Mouse (Mus musculus) forebrain, postnatal 0 days (tissue): ENCODE data around the gene Dtx4. TPM values are rescaled to one million over a fixed set of nuclear protein-coding genes. Genes with fewer than 3 reads are reported as not detected.
A peak's percentile ranks its signal among the peaks of the same experiment; 100 is the strongest.

ENCODE experiments used
- ATAC-seq: fragments of 200-750 bp; cut with Nextera tagmentation; 2 replicates; pipeline ENCODE4 v1.8.0; 2017; ENCODE audit warnings: mild to moderate bottlenecking, moderate library complexity
- DNase-seq: peaks from one replicate; pipeline ENCODE4 v3.0.0-alpha.2; 2015
- H3K27ac ChIP-seq: fragments of 300-500 bp; sonication (generic); 2 replicates; pipeline ENCODE4 v1.5.1; 2014; ENCODE audit warnings: low read depth, mild to moderate bottlenecking, antibody characterized with exemption, low read length, moderate library complexity, mixed read lengths
- H3K27me3 ChIP-seq: fragments of 300-500 bp; sonication (generic); 2 replicates; pipeline ENCODE4 v1.6.1; 2014; ENCODE audit warnings: mild to moderate bottlenecking, low read length, mixed read lengths; ENCODE audit not compliant: insufficient read depth
- H3K36me3 ChIP-seq: fragments of 300-500 bp; sonication (generic); 2 replicates; pipeline ENCODE4 v1.6.1; 2014; ENCODE audit warnings: mild to moderate bottlenecking, moderate library complexity; ENCODE audit not compliant: insufficient read depth
- H3K4me1 ChIP-seq: fragments of 300-500 bp; sonication (generic); 2 replicates; pipeline ENCODE4 v1.6.1; 2014; ENCODE audit warnings: antibody characterized with exemption; ENCODE audit not compliant: insufficient read depth
- H3K4me2 ChIP-seq: fragments of 300-500 bp; sonication (generic); 2 replicates; pipeline ENCODE4 v1.6.1; 2014; ENCODE audit warnings: low read depth, mild to moderate bottlenecking, moderate library complexity
- H3K4me3 ChIP-seq: fragments of 300-500 bp; sonication (generic); 2 replicates; pipeline ENCODE4 v1.5.1; 2014; ENCODE audit warnings: low read depth, low read length, mixed read lengths
- H3K9ac ChIP-seq: fragments of 300-500 bp; sonication (generic); 2 replicates; pipeline ENCODE4 v1.6.1; 2014; ENCODE audit warnings: mild to moderate bottlenecking
- H3K9me3 ChIP-seq: fragments of 300-500 bp; sonication (generic); 2 replicates; pipeline ENCODE4 v1.6.1; 2016; ENCODE audit warnings: low read length
- CTCF ChIP-seq: sonication (generic); IDR thresholded peaks from 2 replicates; pipeline ENCODE4 v1.5.1; 2016; ENCODE audit warnings: antibody characterized with exemption, control low read depth, low read depth
- WGBS: fragments of 180-500 bp; shearing (Covaris S2); extraction: QIAGEN DNeasy Blood & Tissue Kit; methylation state at CpG from one replicate; pipeline ENCODE4 v1.1.7; 2014; 5-methylcytosine and 5-hydroxymethylcytosine counted together
- polyA plus RNA-seq: library from polyadenylated mRNA; unstranded; fragments of >200 nt; fragmentation: Nextera tagmentation; extraction: Ambion mirVana; gene quantifications from 2 replicates; pipeline ENCODE4 v1.2.1, GENCODE M21; 2015
- total RNA-seq: library from RNA; depleted of rRNA; stranded (reverse); fragments of >200 nt; gene quantifications from 2 replicates; pipeline ENCODE4 v1.2.3, GENCODE M21; 2014

The Dtx4 gene
- total and polyA plus RNA-seq, 2 experiments from 2014 or later, result 20.6 to 48.8 TPM

GRCm38 (mm10) chr19:12500881-12501311 lies 358 bp downstream of the Dtx4 start:
- H3K9ac ChIP-seq, result peak overlapping the region; percentile 95
- ATAC-seq (peak; percentile 36), DNase-seq (peak; percentile 55)
- peaks cover 14% of the 10 kb centered on the region for H3K4me1 ChIP-seq
- peak overlapping the region; percentile 91 for H3K27ac ChIP-seq
- TF ChIP-seq CTCF, result peak; percentile 15
- WGBS, result 3% methylated on average over 35 of the region's 38 CpGs
- H3K27me3 ChIP-seq, result no peaks in the 10 kb centered on the region
- no peaks in the 10 kb centered on the region for H3K9me3 ChIP-seq
- peak overlapping the region; percentile 80 for H3K4me3 ChIP-seq
- peak overlapping the region; percentile 79 for H3K4me2 ChIP-seq
- H3K36me3 ChIP-seq, result no peaks in the 10 kb centered on the region

- no peak for TF ChIP-seq CTCF
- peak overlapping the region; percentile 79 for H3K4me2 ChIP-seq
- peaks cover 14% of the 10 kb centered on the region for H3K4me1 ChIP-seq
- DNase-seq (peak; percentile 63), ATAC-seq (peak; percentile 26)
- no peaks in the 10 kb centered on the region for H3K36me3 ChIP-seq
- H3K27me3 ChIP-seq, result no peaks in the 10 kb centered on the region
- H3K27ac ChIP-seq, result peak overlapping the region; percentile 91
- H3K9me3 ChIP-seq, result no peaks in the 10 kb centered on the region
- H3K9ac ChIP-seq, result peak overlapping the region; percentile 95
- 2% methylated on average over 3 of the region's 3 CpGs for WGBS
- H3K4me3 ChIP-seq, result peak overlapping the region; percentile 80
Measured at GRCm38 (mm10) chr19:12500124-12500523, 1.1 kb downstream of the Dtx4 start.

GRCm38 (mm10) chr19:12499485-12499884 lies 1.8 kb downstream of the Dtx4 start:
- Histone ChIP-seq H3K9ac (peak overlapping the region; percentile 95), H3K36me3 (no peaks in the 10 kb centered on the region), H3K4me3 (peak overlapping the region; percentile 80), H3K27me3 (no peaks in the 10 kb centered on the region), H3K27ac (peak overlapping the region; percentile 91; the same call in 1 of the 2 replicates), H3K4me1 (peaks cover 14% of the 10 kb centered on the region), H3K9me3 (no peaks in the 10 kb centered on the region), H3K4me2 (peak overlapping the region; percentile 79)
- WGBS, result 8% methylated on average over 2 of the region's 2 CpGs
- TF ChIP-seq CTCF, result no peak
- ATAC-seq (no peak), DNase-seq (no peak)

GRCm38 (mm10) chr19:12498941-12499340 lies 2.3 kb downstream of the Dtx4 start:
- 71% methylated on average over 1 of the region's 1 CpGs for WGBS
- H3K27ac ChIP-seq, result no peak overlapping the region

DNA sequence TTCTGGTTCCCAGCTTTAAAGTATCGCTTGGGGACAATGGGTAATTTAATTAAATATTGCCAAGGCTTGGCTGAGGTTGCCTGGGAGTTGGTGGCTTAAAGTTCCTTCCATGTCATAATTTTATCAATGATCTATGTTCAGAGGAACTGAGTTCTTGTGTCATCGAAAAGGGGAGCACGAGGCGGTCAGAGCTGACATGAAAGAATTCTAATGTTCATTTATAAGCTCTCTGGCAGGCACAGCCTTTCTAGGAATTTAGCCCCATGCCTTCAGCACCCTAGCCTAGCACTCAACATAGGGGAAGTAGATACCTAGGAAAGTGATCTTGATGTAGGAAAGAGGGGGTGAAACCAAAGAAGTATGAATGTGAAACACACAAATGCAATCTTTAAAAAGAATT lies 2.9 kb downstream of the Dtx4 start:
- Histone ChIP-seq H3K27ac (0 out of 2 replicates have a peak overlapping the region, but pooled peaks have one; percentile 16), H3K4me2 (peak overlapping the region; percentile 79), H3K27me3 (no peaks in the 10 kb centered on the region), H3K9me3 (no peaks in the 10 kb centered on the region), H3K4me3 (no peak overlapping the region), H3K4me1 (peaks cover 21% of the 10 kb centered on the region), H3K36me3 (no peaks in the 10 kb centered on the region), H3K9ac (no peak overlapping the region)
- ATAC-seq (no peak), DNase-seq (no peak)
- 69% methylated on average over 4 of the region's 4 CpGs for WGBS
- TF ChIP-seq CTCF, result no peak

More at GRCm38 (mm10) chr19:12498941-12499340, 2.3 kb downstream of the Dtx4 start:
- H3K4me1 ChIP-seq, result peaks cover 15% of the 10 kb centered on the region
- peak overlapping the region; percentile 80 for H3K4me3 ChIP-seq
- H3K9ac ChIP-seq, result no peak overlapping the region
- ATAC-seq (no peak), DNase-seq (no peak)
- no peaks in the 10 kb centered on the region for H3K27me3 ChIP-seq
- no peak for TF ChIP-seq CTCF
- peak overlapping the region; percentile 79 for H3K4me2 ChIP-seq
- no peaks in the 10 kb centered on the region for H3K36me3 ChIP-seq
- H3K9me3 ChIP-seq, result no peaks in the 10 kb centered on the region

DNA sequence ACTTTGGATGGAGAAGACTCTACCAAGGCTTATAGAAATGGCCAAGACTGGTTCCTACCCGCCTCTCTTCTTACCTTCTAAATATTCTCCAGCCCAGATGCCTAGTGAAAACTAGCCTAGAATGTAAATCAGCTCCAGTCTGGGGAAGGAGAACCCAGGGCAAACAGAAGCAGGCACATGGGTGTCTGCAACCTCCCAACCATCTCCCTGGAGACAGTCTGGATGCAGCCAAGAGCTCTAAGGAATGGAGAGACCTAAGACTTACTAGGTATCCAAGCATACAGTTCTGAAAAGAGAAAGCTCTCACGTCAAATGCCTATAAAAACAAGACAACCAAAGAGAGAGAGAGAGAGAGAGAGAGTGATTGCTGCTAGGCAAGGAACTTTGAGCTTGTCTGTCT lies 3.3 kb downstream of the Dtx4 start:
- Histone ChIP-seq H3K4me1 (peaks cover 21% of the 10 kb centered on the region), H3K27me3 (no peaks in the 10 kb centered on the region), H3K9me3 (no peaks in the 10 kb centered on the region), H3K4me2 (peak overlapping the region; percentile 79), H3K4me3 (no peak overlapping the region), H3K9ac (no peak overlapping the region), H3K27ac (no peak overlapping the region), H3K36me3 (no peaks in the 10 kb centered on the region)
- no peak for DNase-seq
- TF ChIP-seq CTCF, result no peak
- 56% methylated on average over 2 of the region's 2 CpGs for WGBS
- ATAC-seq, result no peak

DNA sequence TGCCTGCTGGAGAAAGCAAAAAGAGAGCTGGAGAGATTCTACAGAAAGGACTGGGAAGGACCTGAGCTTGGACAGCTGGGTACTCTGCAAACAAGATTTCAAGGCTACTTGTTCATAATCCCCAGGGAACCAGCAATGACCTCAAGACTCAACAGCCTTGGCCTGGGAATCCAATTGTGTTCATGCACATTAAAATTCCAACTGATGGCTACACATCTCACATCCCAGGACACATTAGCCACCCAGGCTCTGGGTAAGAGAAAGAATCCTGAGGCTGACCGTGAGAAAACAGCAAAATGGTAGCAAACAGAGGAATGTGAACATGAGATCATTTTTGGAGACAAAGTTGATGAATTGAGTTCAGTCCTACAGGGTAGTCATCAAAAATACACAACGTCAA lies 5.0 kb downstream of the Dtx4 start:
- WGBS, result 92% methylated on average over 2 of the region's 2 CpGs
- no peak for TF ChIP-seq CTCF
- Histone ChIP-seq H3K27me3 (no peaks in the 10 kb centered on the region), H3K4me3 (no peak overlapping the region), H3K4me2 (no peak overlapping the region), H3K36me3 (peaks cover 11% of the 10 kb centered on the region), H3K9me3 (no peaks in the 10 kb centered on the region), H3K4me1 (peaks cover 21% of the 10 kb centered on the region), H3K27ac (no peak overlapping the region), H3K9ac (no peak overlapping the region)
- ATAC-seq, result no peak
- no peak for DNase-seq
